Mouse (Mus musculus): ENCODE measurements at regions not wholly inside any gene's neighbourhood (a gene's known extent, or its start where the extent isn't known, plus 50 kb on each side); places are given as distances from the start of the nearest gene placed in this dataset.

DNA sequence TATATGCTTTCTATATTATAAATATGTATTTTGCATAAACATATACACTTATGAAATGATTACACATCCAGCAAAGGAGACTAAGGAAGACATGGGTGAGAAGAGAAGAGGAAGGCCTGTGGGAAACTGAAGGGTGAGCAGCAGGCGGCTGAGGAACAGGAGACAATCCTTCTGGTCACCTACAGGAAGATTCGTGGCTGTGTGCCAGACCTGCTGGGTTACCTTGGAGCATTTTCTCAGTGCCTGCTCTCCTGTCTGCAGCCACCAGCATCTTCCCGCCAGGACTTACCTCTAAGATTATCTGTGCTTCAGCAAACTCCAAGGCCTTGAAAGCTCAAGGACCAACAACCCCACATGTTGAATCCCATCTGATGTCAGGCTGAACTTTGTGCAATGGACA is 258.3 kb upstream of the 3110018I06Rik start:
- TF ChIP-seq GATA1 (IDR thresholded peaks at IDR 0.05; ENCODE audit: borderline replicate concordance, low read length) (no peak), FLI1 (IDR thresholded peaks at IDR 0.05; ENCODE audit: low read length) (no peak)
